Mouse (Mus musculus) heart, adult 2 months (tissue): Measurements from ENCODE around the gene Sh3bgrl3.

Experiments used
- CTCF ChIP-seq: fragments of 200-600 bp; IDR thresholded peaks from 2 replicates; pipeline ENCODE4 v1.8.1; 2022; ENCODE audit warnings: antibody characterized with exemption, mild to moderate bottlenecking, moderate library complexity
- POLR2A ChIP-seq: fragments of 200-500 bp; IDR thresholded peaks from 2 replicates; pipeline ENCODE4 v1.6.1; 2011; ENCODE audit warnings: mild to moderate bottlenecking, low read depth, low read length, control low read depth; ENCODE audit not compliant: insufficient read depth

- TF ChIP-seq CTCF (no peak), POLR2A (no peak)
Observed at GRCm38 (mm10) chr4:134100245-134100644, 28.3 kb downstream of the Sh3bgrl3 start.
